Mouse (Mus musculus) left cerebral cortex, adult 8-10 months (tissue): ENCODE data around the gene Bhlhe41. TPM values are rescaled to one million over a fixed set of nuclear protein-coding genes. Genes with fewer than 3 reads are reported as not detected.

Experiments used
- DNase-seq, 2 experiments: peaks; one replicate each; pipeline ENCODE4 v3.0.0; 2022; ENCODE audit warnings: low spot score in 2 of 2
- total RNA-seq, 4 experiments: library from RNA; stranded (reverse); gene quantifications; 2 replicates each; pipeline ENCODE4 v1.2.4; 2022

Gene Bhlhe41
- total RNA-seq, 4 experiments from 2014 or later: 53.1 to 72.2 (median 64.1) TPM

DNA sequence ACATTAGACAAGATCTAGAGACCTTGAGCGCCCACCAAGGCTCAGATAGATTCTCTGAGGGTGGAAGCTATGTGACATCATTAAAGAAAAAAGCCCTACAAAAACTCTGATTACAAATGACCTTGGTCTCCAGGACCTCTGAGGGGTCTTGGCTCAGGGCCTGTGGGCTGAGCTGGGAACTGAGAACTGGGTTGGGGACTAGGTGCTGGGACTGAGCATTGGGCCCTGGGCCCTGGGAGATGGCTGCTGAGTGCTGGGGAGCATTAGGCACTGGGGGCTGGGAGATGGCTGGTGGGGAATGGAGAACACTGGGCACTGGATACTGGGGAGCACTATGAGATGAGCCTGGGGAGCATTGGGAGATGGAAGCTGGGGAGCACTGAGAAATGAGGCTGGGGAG, 19.3 kb downstream of the Bhlhe41 start:
- no peak for DNase-seq

DNA sequence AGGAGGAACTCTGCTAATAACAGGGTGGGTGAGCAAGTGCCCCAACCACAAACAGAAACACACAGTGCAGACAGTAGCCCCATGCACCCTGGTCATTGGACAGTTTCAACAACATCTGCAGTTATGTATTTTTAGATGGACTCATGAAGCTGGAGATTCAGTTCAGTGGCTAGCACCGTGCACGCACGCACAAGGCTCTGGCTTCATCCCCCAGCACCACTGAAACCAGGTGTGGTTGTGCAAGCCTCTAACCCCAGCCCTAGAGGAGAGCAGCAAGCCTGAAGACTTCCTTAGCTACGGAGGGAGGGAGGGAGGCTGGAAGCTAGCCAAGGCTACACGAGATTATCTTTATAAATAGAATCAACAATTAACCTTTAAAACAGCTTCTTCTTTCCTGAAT, 19.7 kb downstream of the Bhlhe41 start:
- no peak for DNase-seq

DNA sequence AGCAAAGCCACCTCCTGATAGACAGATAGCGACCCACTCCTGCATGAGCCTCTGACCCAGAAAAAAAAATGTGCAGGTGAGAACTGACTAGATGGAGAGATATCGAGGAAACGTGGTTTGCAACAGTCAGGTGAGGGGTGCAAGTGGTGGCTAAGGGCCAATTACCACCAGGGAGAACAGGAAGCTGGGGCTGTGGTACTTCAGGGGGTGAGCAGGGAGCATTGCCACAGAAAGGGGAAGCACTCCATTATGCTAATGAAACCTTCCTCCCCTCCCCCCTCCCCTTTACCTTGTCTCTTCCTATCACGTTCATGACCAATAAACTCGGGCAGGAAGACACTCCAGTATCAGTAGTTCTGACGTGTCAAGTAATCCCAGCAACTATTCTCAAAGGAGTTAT, 30.0 kb downstream of the Bhlhe41 start:
- DNase-seq: no peak

GRCm38 (mm10) chr6:145832927-145833326, 32.4 kb downstream of the Bhlhe41 start:
- DNase-seq: no peak

DNA sequence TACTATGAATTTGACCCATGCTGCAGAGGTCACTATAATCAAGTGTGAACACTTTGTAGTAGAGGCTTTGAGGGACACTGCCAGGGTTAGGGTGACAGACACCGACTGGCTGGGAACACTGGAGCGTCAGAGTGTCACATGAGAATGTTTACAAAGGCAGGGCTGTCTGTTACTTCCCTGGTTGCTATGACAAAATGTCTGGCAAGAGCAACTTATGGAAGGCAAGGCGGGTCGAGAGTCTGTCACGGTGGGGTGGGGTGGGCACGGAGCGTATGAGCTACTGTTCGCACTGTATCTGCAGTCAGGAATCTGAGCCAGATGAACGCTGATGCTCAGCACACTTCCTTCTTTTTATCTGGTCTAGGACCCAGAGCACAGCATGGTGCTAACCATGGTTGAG, 34.7 kb downstream of the Bhlhe41 start:
- no peak for DNase-seq

GRCm38 (mm10) chr6:145830117-145830516, 35.2 kb downstream of the Bhlhe41 start:
- DNase-seq: peak; percentile 29 to 32

- DNase-seq: no peak
Measured at GRCm38 (mm10) chr6:145829062-145829835, 36.1 kb downstream of the Bhlhe41 start.

GRCm38 (mm10) chr6:145826305-145826704, 39.1 kb downstream of the Bhlhe41 start:
- DNase-seq: no peak

DNA sequence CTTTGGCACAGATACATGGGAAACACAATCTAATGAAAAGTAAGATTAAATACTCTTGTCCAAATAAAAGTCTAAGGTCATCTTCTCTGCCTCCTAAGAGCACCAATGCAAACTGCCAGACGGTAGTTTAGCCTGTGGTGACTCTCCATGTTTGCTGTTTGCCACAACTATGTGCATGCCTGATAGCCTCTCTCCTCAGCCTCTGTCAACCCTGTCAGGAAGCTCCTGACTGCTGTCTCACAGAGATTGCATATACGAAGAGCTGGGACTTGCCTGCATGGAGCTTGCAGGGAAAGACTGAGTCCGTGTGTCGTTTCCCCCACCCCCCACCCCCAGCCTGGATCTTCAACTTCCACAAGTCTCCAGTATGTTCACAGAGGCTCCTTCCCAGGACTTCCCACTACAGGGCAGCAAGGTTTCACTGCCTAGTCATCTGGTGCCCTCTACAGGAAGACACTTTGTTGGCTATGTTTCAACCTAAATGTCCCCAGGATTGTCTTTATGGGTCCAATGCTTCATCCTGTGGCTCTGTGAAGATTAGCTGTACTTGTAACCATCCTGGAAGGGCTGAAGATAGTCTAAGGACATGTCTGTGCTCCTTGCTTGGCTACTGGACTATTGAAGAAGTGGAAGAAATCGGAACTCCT, 41.6 kb downstream of the Bhlhe41 start:
- no peak for DNase-seq

DNA sequence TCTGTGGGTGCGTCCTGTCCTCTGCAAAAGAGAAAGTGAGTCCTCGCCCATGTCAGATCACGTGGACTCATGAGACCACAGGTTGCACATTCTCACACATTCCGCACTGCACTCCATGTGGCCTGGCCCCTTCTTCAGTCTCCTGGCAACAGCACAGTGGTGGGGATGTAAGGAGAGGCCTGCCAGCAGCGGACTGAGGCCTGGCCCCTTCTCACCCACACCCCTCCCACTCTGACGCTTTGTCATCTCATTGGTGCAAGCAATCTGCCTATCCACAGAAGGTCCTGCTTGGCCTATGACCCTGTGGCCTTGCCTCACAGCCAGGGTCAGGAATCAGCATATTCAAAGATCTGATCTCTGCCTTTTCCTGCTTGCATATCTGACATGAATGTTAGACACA, 42.3 kb downstream of the Bhlhe41 start:
- DNase-seq: no peak

GRCm38 (mm10) chr6:145822218-145822617, 43.1 kb downstream of the Bhlhe41 start:
- no peak for DNase-seq

DNA sequence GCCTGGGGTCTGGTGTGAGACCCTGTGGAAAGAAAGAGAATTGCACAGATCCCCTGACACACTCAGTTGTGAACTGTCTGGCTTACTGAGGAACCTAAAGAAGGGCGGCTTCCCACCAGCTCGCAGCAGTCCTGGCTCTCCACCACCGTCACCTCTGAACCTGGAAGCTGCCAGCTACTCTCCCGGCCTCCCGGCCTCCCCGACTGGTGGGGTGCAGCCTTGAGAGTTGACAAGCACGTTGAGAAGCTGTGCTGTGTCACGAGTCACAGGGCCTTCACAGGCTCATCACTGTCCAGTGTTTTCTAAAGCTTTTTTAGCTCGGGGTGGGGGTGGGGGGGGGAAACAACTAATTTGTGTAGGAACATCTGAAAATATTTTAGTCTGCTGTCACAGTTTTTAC, 46.2 kb downstream of the Bhlhe41 start:
- DNase-seq: no peak

GRCm38 (mm10) chr6:145815200-145815599, 50.2 kb downstream of the Bhlhe41 start:
- no peak for DNase-seq

DNA sequence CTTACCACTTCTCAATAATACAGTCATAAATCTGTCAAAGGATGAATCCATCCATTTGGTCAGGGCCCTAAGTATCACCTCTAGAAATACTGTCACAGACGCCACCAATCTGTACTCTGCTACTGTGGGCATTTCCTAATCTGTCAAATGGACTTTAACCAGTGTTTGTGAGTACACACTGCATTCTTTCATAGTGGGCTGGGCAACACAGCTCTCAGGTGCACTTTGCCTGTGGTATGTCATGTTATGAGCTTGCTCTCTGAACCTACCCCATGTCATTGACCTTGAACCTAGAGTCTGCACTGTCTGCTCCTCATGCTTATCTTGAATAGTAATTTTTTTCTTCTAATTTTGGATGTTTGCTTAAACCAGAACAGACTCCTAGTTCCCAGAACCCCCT, 54.2 kb downstream of the Bhlhe41 start:
- DNase-seq: no peak

- DNase-seq: no peak
Measured at GRCm38 (mm10) chr6:145810015-145810414, 55.3 kb downstream of the Bhlhe41 start.

GRCm38 (mm10) chr6:145809566-145809965, 55.8 kb downstream of the Bhlhe41 start:
- no peak for DNase-seq

Other genes with a start within 250 kb of the Bhlhe41 start
- gene Tuba3b, start 249.8 kb downstream of the Bhlhe41 start, total RNA-seq: not detected
- 10 to 100 TPM; 17.1 to 25.1 (median 22.0) TPM for gene Rassf8, start 118.8 kb downstream of the Bhlhe41 start, total RNA-seq
- gene Sspn, start 66.1 kb upstream of the Bhlhe41 start, total RNA-seq: 1 to 10 TPM; 6.2 to 7.2 (median 6.6) TPM